Mouse (Mus musculus): ENCODE measurements around the gene Meox2.

DNA sequence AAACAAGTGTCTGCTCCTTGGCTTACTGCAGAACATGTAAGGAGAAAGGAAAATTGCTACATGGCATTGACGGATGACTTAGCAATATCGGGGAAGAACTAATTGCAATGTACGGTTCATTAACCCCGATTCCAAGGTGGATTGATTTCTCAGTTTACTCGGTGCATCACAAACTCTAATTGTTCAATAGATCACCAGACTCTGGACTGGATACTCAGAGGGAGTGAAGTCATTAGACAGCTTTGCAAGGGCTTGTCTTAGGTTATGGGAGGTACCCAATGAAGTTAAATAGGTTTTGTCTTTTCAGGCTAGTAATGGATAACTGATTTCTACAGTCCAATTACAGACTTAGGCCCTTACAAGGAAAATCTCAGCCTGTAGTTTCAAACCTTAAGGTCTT is 10.9 kb downstream of the Meox2 start:
- TF ChIP-seq HCFC1 (IDR thresholded peaks at IDR 0.05; ENCODE audit: borderline replicate concordance, insufficient read depth, low read length) (no peak), MAFK (IDR thresholded peaks at IDR 0.05; ENCODE audit: insufficient read depth, low read depth, low read length) (no peak), CHD2 (IDR thresholded peaks at IDR 0.05; ENCODE audit: low read depth, low read length) (no peak), ZNF384 (IDR thresholded peaks at IDR 0.05; ENCODE audit: low read depth, low read length) (no peak), ZC3H11A (IDR thresholded peaks at IDR 0.05; ENCODE audit: borderline replicate concordance, low read depth, low read length) (no peak)
